Mouse (Mus musculus) embryo, embryonic 11.5 days (tissue): ENCODE measurements around the gene Snx29.
"Not testable (repeated sequence)": the region's sequence is repeated elsewhere in the genome, so short reads cannot be mapped to it uniquely, and the experiment has no call there.

ENCODE experiments used
- DNase-seq: peaks from one replicate; pipeline ENCODE4 v3.0.0-alpha.2; 2012; ENCODE audit warnings: low read depth, low spot score

Gene Snx29

GRCm38 (mm10) chr16:11407932-11408620, 85.4 kb downstream of the Snx29 start:
- DNase-seq: no peak

DNA sequence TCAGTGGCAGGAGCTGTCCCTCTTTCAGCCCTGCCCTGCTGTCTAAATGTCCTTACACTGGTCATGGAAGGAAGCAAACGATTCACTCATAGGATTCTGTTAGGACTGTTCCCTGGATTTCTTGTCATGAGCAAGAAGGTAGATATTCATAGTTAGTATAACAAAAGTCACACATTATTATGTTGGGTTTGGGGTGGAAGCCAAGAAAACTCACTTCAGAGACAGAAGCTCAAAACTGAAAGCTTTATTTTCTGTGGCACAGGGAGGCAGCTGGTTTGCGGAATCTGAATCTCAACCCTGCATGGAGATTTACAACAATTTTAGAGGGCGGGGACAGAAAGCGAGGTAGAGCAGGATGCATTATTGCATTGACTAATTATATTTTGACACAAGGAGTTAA, 86.0 kb downstream of the Snx29 start:
- DNase-seq: no peak

GRCm38 (mm10) chr16:11414631-11415030, 91.9 kb downstream of the Snx29 start:
- no peak for DNase-seq

GRCm38 (mm10) chr16:11418183-11418588, 95.5 kb downstream of the Snx29 start:
- peak; percentile 48 for DNase-seq

- DNase-seq: no peak
Observed at GRCm38 (mm10) chr16:11420311-11421080, 97.8 kb downstream of the Snx29 start.

DNA sequence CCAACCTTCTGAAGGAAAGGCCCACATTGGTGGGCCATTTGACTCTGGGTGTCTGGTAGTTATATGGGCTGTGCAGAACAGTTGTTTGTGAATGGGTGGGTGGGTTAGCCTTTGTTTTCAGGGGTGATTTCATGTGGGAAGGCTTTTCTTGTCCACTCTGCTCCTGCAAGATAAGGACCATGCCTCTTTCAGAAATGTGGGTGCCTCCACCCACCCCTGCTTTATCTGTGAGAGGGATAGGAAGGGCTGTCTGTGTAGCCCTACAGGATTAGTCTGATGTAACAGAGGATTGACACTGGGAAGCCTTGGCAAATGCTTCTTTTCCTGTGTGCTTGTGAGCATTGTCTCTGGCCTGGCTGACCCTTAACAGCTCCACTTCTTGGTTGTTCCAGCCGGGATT, 99.5 kb downstream of the Snx29 start:
- no peak for DNase-seq

- DNase-seq: no peak
Observed at GRCm38 (mm10) chr16:11422889-11423610, 100.3 kb downstream of the Snx29 start.

GRCm38 (mm10) chr16:11423611-11424297, 101.0 kb downstream of the Snx29 start:
- DNase-seq: not testable (repeated sequence)

GRCm38 (mm10) chr16:11424568-11425145, 101.9 kb downstream of the Snx29 start:
- no peak for DNase-seq

- no peak for DNase-seq
Observed at GRCm38 (mm10) chr16:11425279-11425678, 102.6 kb downstream of the Snx29 start.

DNA sequence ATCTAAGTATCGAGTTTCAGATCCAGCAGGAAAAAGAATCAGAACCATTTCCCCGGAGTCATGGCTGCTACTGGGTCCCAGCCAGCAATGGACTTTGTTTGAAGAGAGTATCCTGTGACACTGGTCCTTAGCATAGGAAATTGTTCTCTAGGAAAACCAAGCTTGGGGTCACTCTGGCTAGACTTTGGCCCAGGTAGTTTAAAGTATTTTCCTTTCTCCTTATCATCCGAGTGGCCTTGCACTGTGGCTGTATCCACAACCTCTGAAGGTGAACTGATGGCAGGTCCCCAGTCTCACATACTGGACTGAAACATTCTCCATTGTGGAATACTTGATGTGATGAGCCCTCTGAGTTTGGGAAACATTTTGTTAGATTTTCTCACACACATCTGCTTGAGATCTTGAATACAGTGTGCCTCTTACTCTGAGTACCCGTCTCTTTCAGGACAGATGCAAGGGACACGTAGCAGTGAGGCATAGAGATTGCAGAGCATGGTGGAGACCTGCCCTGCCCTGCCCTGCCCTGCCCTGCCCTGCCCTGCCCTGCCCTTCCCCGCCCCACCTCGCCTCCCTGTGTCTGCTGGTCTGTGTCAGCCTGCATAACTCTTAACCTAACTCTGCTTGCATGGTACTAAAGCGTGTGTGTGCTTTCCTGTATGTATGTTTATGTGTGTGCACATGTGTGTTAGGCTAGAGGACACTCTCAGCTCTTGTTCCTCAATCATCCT, 104.3 kb downstream of the Snx29 start:
- no peak for DNase-seq

GRCm38 (mm10) chr16:11429784-11430183, 107.1 kb downstream of the Snx29 start:
- no peak for DNase-seq

- DNase-seq: no peak
Observed at GRCm38 (mm10) chr16:11430520-11430919, 107.8 kb downstream of the Snx29 start.

DNA sequence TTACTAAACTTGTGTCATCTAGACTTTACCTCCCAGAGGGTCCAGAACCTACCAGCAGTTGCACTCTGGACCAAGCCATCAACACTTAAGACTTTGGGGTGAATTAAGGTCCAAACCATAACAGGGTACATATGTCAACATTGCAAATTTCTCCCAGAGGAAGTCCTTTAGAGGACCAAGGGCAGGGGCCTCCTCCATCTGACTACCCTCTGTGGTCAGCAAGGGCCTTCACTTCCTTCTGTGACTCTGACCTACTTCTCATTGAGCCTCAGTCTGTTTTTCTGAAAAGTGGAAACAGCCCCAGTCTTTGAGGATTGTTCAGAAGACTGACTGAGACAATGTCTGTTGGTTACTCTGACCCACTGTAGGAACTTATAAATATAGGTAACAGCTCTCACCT, 111.1 kb downstream of the Snx29 start:
- no peak for DNase-seq

- DNase-seq: no peak
Observed at GRCm38 (mm10) chr16:11437641-11438040, 114.9 kb downstream of the Snx29 start.

DNA sequence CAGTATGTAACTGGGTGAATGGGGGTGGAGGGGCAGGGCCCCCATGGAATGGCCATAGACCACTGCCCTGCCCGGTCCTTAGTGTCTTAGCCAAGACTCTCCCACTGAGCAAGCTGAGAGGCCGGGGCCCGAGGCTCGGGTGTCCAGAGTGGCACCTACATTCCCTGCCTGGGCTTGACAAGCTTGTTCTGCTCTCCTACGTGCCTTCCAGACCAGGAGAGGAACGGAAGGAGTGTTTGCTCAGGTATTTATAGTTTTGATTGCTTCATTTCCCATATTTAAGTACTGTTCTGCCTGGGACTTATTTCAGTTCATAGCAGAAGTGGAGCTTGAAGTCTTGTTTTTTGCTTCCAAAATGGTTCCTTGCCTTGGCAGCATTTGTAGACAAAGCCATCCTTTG, 116.7 kb downstream of the Snx29 start:
- DNase-seq: no peak

GRCm38 (mm10) chr16:11441616-11442015, 118.9 kb downstream of the Snx29 start:
- no peak for DNase-seq

GRCm38 (mm10) chr16:11442534-11442933, 119.8 kb downstream of the Snx29 start:
- no peak for DNase-seq

DNA sequence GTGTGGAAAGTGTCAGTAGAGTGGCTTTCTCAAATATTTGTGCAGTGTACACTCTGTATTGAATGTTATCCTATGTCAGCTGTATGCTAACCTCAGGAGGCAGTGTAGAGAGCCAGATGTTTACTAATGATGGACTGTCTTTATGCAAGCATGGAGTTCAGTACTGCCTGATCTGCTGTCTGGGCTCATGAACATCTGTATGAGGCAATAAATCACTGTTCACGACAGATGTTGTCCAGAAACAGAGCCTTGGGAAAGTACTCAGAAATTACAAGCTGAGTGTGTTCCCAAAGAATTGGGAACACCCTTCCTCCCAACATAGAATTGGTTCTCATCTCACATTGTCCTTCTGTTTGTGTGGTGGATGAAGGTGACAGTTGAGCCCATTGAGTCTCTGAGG, 121.9 kb downstream of the Snx29 start:
- no peak for DNase-seq

DNA sequence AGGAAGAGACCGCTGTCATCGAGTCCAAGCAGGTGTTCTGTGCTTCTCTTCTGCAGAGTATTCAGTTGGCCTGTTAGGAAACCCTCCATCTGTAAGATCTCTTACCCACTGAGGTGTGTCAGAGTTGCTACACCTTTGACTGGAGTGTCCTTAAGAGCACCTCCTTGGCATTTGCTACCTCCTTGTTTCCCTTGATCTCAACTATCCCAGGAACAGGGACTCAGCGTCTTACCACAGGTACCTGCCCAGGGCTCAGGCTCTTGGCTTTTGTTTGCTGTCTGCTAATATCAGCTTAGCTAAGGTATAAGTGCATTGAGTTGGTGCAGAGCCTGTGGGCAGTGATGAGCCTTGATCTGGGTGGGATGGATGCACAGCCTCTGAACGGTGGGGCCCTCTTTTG, 124.3 kb downstream of the Snx29 start:
- no peak for DNase-seq

DNA sequence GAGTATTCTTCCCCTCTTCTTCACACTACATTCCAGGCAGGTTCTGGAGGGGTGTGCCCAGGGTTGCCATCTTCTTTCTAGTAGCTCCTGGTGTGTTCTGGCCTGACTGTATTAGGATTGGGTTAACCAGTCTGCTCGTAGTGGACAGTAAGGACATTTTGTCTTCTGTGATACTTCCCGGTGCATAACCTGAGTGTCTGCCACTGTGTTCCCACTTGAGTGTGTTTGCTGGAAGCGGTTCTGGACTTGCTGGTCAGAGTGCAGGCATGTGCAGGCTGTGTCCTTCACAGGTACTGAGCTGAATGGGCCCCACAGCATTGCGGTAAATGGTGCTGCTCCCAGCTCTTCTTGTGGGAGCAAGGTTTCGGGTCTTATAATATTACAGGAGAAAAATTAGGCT, 125.2 kb downstream of the Snx29 start:
- no peak for DNase-seq
